Mouse (Mus musculus) liver, postnatal 0 days (tissue): ENCODE results near the gene Foxa3. TPM values are rescaled to one million over a fixed set of nuclear protein-coding genes. Genes with fewer than 3 reads are reported as not detected.

Source experiments
- ATAC-seq: fragments of 200-750 bp; cut with Nextera tagmentation; 2 replicates; pipeline ENCODE4 v1.8.0; 2017; ENCODE audit warnings: mild to moderate bottlenecking, moderate library complexity
- DNase-seq: peaks from one replicate; pipeline ENCODE4 v3.0.0-alpha.2; 2016
- H3K27ac ChIP-seq: fragments of 300-500 bp; sonication (generic); 2 replicates; pipeline ENCODE4 v1.5.1; 2014; ENCODE audit warnings: antibody characterized with exemption, moderate library complexity, mild to moderate bottlenecking, low read depth
- H3K27me3 ChIP-seq: fragments of 300-500 bp; sonication (generic); 2 replicates; pipeline ENCODE4 v1.6.1; 2014; ENCODE audit warnings: low read length, control low read depth, mixed read lengths; ENCODE audit not compliant: insufficient read depth
- H3K36me3 ChIP-seq: fragments of 300-500 bp; sonication (generic); replicated peaks from 2 replicates; pipeline ENCODE4 v1.6.1; 2014; ENCODE audit warnings: mild to moderate bottlenecking, control low read depth, low read length, moderate library complexity, mixed read lengths; ENCODE audit not compliant: insufficient read depth
- H3K4me1 ChIP-seq: fragments of 300-500 bp; sonication (generic); 2 replicates; pipeline ENCODE4 v1.6.1; 2014; ENCODE audit warnings: antibody characterized with exemption, mild to moderate bottlenecking, control low read depth; ENCODE audit not compliant: insufficient read depth
- H3K4me2 ChIP-seq: fragments of 300-500 bp; sonication (generic); 2 replicates; pipeline ENCODE4 v1.6.1; 2014; ENCODE audit warnings: low read depth, mild to moderate bottlenecking, low read length, moderate library complexity, mixed read lengths
- H3K4me3 ChIP-seq: fragments of 300-500 bp; sonication (generic); 2 replicates; pipeline ENCODE4 v1.5.1; 2014; ENCODE audit warnings: low read depth, low read length
- H3K9ac ChIP-seq: fragments of 300-500 bp; sonication (generic); replicated peaks from 2 replicates; pipeline ENCODE4 v1.6.1; 2014; ENCODE audit warnings: mild to moderate bottlenecking, moderate library complexity
- H3K9me3 ChIP-seq: fragments of 300-500 bp; sonication (generic); 2 replicates; pipeline ENCODE4 v1.6.1; 2016; ENCODE audit warnings: mild to moderate bottlenecking, control low read depth, low read length, mixed read lengths
- CTCF ChIP-seq: sonication (generic); IDR thresholded peaks from 2 replicates; pipeline ENCODE4 v1.5.1; 2016; ENCODE audit warnings: antibody characterized with exemption, low read depth
- EP300 ChIP-seq: IDR thresholded peaks from 2 replicates; pipeline ENCODE4 v1.6.1; 2016; ENCODE audit warnings: antibody characterized with exemption, low read depth, mild to moderate bottlenecking
- WGBS: fragments of 180-500 bp; shearing (Covaris S2); extraction: QIAGEN DNeasy Blood & Tissue Kit; methylation state at CpG from one replicate; pipeline ENCODE4 v1.1.7; 2014; ENCODE audit not compliant: insufficient replicate concordance; 5-methylcytosine and 5-hydroxymethylcytosine counted together
- polyA plus RNA-seq: library from polyadenylated mRNA; unstranded; fragments of >200 nt; fragmentation: Nextera tagmentation; extraction: Ambion mirVana; gene quantifications from 2 replicates; pipeline ENCODE4 v1.2.1, GENCODE M21; 2015

The Foxa3 gene
- polyA plus RNA-seq, 1 experiment from 2014 or later, result 61.0 TPM

- Histone ChIP-seq H3K27ac (peak overlapping the region; percentile 95), H3K4me1 (peaks cover 32% of the 10 kb centered on the region), H3K27me3 (no peaks in the 10 kb centered on the region), H3K9ac (no peak overlapping the region), H3K36me3 (peaks cover 14% of the 10 kb centered on the region; the same call in 1 of the 2 replicates), H3K9me3 (no peaks in the 10 kb centered on the region), H3K4me2 (no peak overlapping the region), H3K4me3 (no peak overlapping the region)
- WGBS, result 54% methylated on average over 7 of the region's 7 CpGs
- DNase-seq (peak; percentile 71), ATAC-seq (peak; percentile 73)
- TF ChIP-seq EP300, result no peak
- no peak for TF ChIP-seq CTCF
These were observed 12.8 kb downstream of the Foxa3 start for GRCm38 (mm10) chr7:19010581-19010980.

DNA sequence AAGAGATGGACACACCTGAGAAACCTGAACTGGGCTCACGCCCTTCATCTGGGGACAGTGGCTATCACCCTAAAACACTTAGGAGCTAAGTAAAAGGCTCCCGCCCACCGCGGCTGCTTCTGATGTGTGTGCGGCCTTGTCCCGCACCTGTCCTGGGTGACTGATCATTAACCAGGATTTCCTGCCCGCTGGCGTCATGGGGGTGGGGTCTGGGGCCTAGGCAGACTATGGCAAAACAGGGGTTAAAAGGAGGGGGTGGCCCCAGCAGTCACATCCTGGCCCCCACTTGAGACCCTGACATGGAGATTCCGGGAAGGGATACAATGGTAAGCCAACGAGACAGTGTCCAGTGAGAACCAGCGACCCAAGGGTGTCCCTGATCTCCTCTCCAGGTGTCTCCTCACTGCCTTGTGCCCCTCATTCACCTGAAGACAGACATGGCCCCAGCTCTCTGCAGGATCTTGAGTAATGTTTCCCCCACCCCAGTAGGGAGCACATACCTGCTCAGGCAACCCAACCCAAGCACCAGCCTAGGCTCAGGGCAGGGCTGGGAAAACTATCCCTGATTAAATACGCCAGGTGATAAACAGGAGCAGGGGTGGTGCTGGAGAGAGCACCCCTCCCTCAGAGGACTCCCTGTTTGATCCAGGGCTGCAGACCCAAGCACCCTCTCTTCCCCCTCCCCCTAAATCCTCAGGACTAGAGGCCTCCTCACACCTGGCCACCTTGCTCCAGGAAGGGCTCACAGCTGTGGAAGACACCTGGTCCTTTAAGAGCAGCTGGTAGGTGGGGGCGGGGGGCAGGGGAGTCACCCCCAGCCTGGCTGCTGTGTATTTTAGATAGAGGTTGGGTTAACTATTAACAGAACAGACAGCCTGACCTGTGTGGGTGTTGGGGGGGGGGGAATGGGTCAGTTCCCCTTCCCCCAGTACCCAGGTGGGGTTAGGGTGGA lies 16.0 kb downstream of the Foxa3 start:
- H3K4me1 ChIP-seq, result peaks cover 42% of the 10 kb centered on the region
- peaks cover 17% of the 10 kb centered on the region; the same call in 1 of the 2 replicates for H3K36me3 ChIP-seq
- peak overlapping the region; percentile 89 for H3K27ac ChIP-seq
- H3K4me2 ChIP-seq, result peak overlapping the region; percentile 63
- H3K9me3 ChIP-seq, result no peaks in the 10 kb centered on the region
- peak; percentile 70 for DNase-seq
- H3K9ac ChIP-seq, result peak overlapping the region; percentile 18; the same call in 1 of the 2 replicates
- 0 out of 2 replicates have a peak overlapping the region, but pooled peaks have one; percentile 16 for H3K4me3 ChIP-seq
- H3K27me3 ChIP-seq, result no peaks in the 10 kb centered on the region
- WGBS, result 58% methylated on average over 13 of the region's 13 CpGs
- no peak for TF ChIP-seq CTCF
- peak; percentile 26 for ATAC-seq

DNA sequence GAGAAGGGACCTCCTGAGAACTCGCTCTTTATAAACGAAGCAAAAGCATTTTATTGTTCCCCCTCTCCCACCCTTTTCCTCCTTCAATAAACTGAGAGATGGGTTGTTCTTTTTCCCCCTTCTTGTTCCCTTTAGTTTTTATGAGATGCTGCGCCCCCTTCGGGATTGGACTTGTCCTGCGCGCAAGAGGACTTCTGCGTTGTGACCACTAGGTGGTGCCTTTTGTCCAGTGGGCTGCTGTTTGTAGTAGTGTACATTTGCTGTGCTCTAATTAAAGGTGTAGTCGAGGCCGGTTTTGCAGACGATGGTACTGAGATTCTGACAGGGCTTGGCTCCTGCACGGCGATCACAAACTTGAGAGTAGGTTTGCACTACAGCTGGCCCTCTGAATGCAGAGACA lies 16.9 kb downstream of the Foxa3 start:
- TF ChIP-seq EP300, result no peak
- peak; percentile 100 for TF ChIP-seq CTCF
- WGBS, result 4% methylated on average over 12 of the region's 12 CpGs
- Histone ChIP-seq H3K9me3 (no peaks in the 10 kb centered on the region), H3K27me3 (no peaks in the 10 kb centered on the region), H3K4me2 (peak overlapping the region; percentile 98), H3K4me3 (0 out of 2 replicates have a peak overlapping the region, but pooled peaks have one; percentile 16), H3K4me1 (peaks cover 43% of the 10 kb centered on the region), H3K9ac (no peak overlapping the region), H3K27ac (0 out of 2 replicates have a peak overlapping the region, but pooled peaks have one; percentile 89), H3K36me3 (peaks cover 17% of the 10 kb centered on the region; the same call in 1 of the 2 replicates)
- DNase-seq (peak; percentile 87), ATAC-seq (peak; percentile 21)

- ATAC-seq, result no peak
- peak overlapping the region; percentile 77; the same call in 1 of the 2 replicates for H3K9ac ChIP-seq
- 77% methylated on average over 34 of the region's 34 CpGs for WGBS
These were observed 17.8 kb downstream of the Foxa3 start for GRCm38 (mm10) chr7:19005417-19006121.

GRCm38 (mm10) chr7:19004631-19005079 lies 18.7 kb downstream of the Foxa3 start:
- TF ChIP-seq CTCF (no peak), EP300 (no peak)
- Histone ChIP-seq H3K4me2 (peak overlapping the region; percentile 98), H3K36me3 (peaks cover 17% of the 10 kb centered on the region; the same call in 1 of the 2 replicates), H3K27me3 (no peaks in the 10 kb centered on the region), H3K27ac (peak overlapping the region; percentile 87), H3K4me1 (peaks cover 45% of the 10 kb centered on the region), H3K9me3 (no peaks in the 10 kb centered on the region), H3K9ac (peak overlapping the region; percentile 77), H3K4me3 (peak overlapping the region; percentile 87)
- ATAC-seq (no peak), DNase-seq (no peak)
- 13% methylated on average over 34 of the region's 34 CpGs for WGBS

More at GRCm38 (mm10) chr7:19005417-19006121, 17.8 kb downstream of the Foxa3 start:
- Histone ChIP-seq H3K4me1 (peaks cover 50% of the 10 kb centered on the region), H3K9me3 (no peaks in the 10 kb centered on the region), H3K36me3 (peaks cover 17% of the 10 kb centered on the region; the same call in 1 of the 2 replicates), H3K27me3 (no peaks in the 10 kb centered on the region), H3K4me2 (peak overlapping the region; percentile 98), H3K4me3 (peak overlapping the region; percentile 87; the same call in 1 of the 2 replicates), H3K27ac (no peak overlapping the region)
- DNase-seq, result peak; percentile 25
- TF ChIP-seq EP300 (no peak), CTCF (no peak)
